Mouse (Mus musculus): ENCODE results near the gene Crcp.

DNA sequence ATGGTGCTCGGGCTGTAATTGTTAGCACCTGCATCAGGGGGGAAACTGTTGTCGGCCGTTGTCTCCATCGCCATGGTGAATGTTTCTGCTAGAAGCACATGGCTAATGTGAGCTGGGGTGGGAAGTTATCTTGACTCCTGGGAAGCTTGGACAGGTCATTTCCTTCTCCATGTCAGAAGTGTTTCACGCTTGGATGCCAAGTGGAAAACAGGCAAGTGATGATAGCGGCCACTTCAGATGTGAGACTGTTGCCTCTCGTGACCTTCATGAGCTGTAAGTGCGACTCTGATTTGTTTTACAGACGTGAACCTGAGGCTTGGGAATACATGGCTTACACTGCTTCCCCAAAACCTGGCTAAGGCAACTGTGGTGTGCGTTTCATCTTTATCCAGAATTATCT, 17.5 kb downstream of the Crcp start:
- TF ChIP-seq CTCF (IDR thresholded peaks at IDR 0.05; ENCODE audit: low read depth, low read length) (no peak), GATA1 (IDR thresholded peaks at IDR 0.05; ENCODE audit: borderline replicate concordance, low read length) (no peak)

All from G1E (cell line).